Mouse (Mus musculus) bone marrow, adult 2 months (tissue): ENCODE measurements around the gene Chchd10.

ENCODE experiments used
- CTCF ChIP-seq: fragments of 200-500 bp; IDR thresholded peaks from 2 replicates; pipeline ENCODE4 v1.5.1; 2011; ENCODE audit warnings: low read length, control low read depth; ENCODE audit not compliant: control insufficient read depth, insufficient read depth
- POLR2A ChIP-seq: fragments of 200-500 bp; IDR thresholded peaks from 2 replicates; pipeline ENCODE4 v1.6.1; 2011; ENCODE audit warnings: low read depth, mild to moderate bottlenecking, control low read depth, low read length, borderline replicate concordance; ENCODE audit not compliant: control insufficient read depth

DNA sequence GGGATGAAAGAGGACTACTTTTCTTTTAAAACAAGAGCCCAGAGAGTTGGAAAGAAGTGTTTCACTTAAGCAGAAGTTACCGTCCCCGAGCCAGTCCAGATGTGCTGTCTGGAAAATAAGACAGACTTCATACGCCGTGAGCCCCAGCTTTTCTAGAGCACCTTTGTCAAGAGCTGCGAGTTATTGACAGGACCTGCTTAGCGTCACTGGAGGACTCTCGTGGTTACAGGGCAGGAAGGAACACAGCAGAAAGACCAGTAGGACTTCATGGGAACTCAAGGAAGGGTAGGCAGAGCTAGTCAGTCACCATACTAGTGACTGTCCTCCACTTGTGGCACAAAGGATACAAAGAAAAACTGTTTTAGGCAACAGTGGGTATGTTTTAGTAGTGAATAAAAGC is 17.4 kb upstream of the Chchd10 start:
- no peak for TF ChIP-seq POLR2A
- TF ChIP-seq CTCF = no peak
